Mouse (Mus musculus) forebrain, embryonic 11.5 days (tissue): ENCODE measurements around the gene Npb. TPM values are rescaled to one million over a fixed set of nuclear protein-coding genes. Genes with fewer than 3 reads are reported as not detected.

Source experiments
- microRNA-seq: library from miRNA; unstranded; fragments of <30 nt; microRNA quantifications from one replicate; pipeline ENCODE4, GENCODE M21; 2016; ENCODE audit not compliant: insufficient number of aligned reads
- polyA plus RNA-seq: library from polyadenylated mRNA; unstranded; fragments of >200 nt; fragmentation: Nextera tagmentation; extraction: Ambion mirVana; gene quantifications from 2 replicates; pipeline ENCODE4 v1.2.1, GENCODE M21; 2014

Npb gene
- polyA plus RNA-seq, 1 experiment from 2014 or later: not detected

Small RNAs within 50 kb of the gene (microRNA-seq; reads per million reads assigned to microRNA genes)
- gene Mir6936: 5.0 reads per million

Other genes starting within 250 kb of the Npb start
- 1.0 TPM in 1 of 2 replicates, not detected in the other for gene Fscn2, start 246.9 kb upstream of the Npb start, polyA plus RNA-seq
- gene Faap100, start 229.7 kb upstream of the Npb start, polyA plus RNA-seq: 33.8 and 39.8 TPM in 2 replicates
- 52.4 and 56.4 TPM in 2 replicates for gene Nploc4, start 170.8 kb upstream of the Npb start, polyA plus RNA-seq
- 0.19 TPM in 1 of 2 replicates, not detected in the other for gene Tspan10, start 165.8 kb upstream of the Npb start, polyA plus RNA-seq
- gene Pde6g, start 155.0 kb upstream of the Npb start, polyA plus RNA-seq: 0.21 and 0.59 TPM in 2 replicates
- 11.3 and 11.6 TPM in 2 replicates for gene Oxld1, start 150.4 kb upstream of the Npb start, polyA plus RNA-seq
- 30.3 and 33.8 TPM in 2 replicates for gene Ccdc137, start 150.4 kb upstream of the Npb start, polyA plus RNA-seq
- 50.1 and 54.2 TPM in 2 replicates for gene Arl16, start 140.9 kb upstream of the Npb start, polyA plus RNA-seq
- gene Mrpl12, start 123.9 kb upstream of the Npb start, polyA plus RNA-seq: 152 and 160 TPM in 2 replicates
- 50.9 and 57.5 TPM in 2 replicates for gene Slc25a10, start 116.6 kb upstream of the Npb start, polyA plus RNA-seq
- gene Gcgr, start 77.8 kb upstream of the Npb start, polyA plus RNA-seq: 0.35 TPM in 1 of 2 replicates, not detected in the other
- 213 and 247 TPM in 2 replicates for gene Mcrip1, start 58.8 kb upstream of the Npb start, polyA plus RNA-seq
- not detected in 2 replicates for gene Ppp1r27, start 57.3 kb upstream of the Npb start, polyA plus RNA-seq
- 439 and 476 TPM in 2 replicates for gene P4hb, start 35.2 kb upstream of the Npb start, polyA plus RNA-seq
- gene Arhgdia, start 26.9 kb upstream of the Npb start, polyA plus RNA-seq: 621 and 667 TPM in 2 replicates
- gene Alyref, start 10.1 kb upstream of the Npb start, polyA plus RNA-seq: 808 and 816 TPM in 2 replicates
- 200 and 217 TPM in 2 replicates for gene Anapc11, start 10.1 kb upstream of the Npb start, polyA plus RNA-seq
- 126 and 134 TPM in 2 replicates for gene Pcyt2, start 9.5 kb downstream of the Npb start, polyA plus RNA-seq
- 37.8 and 41.1 TPM in 2 replicates for gene Sirt7, start 16.8 kb downstream of the Npb start, polyA plus RNA-seq
- 25.5 and 26.4 TPM in 2 replicates for gene Mafg, start 25.1 kb downstream of the Npb start, polyA plus RNA-seq
- 33.7 and 36.9 TPM in 2 replicates for gene Pycr1, start 35.3 kb downstream of the Npb start, polyA plus RNA-seq
- gene Myadml2, start 39.7 kb downstream of the Npb start, polyA plus RNA-seq: 0.51 TPM in 1 of 2 replicates, not detected in the other
- gene Notum, start 52.7 kb downstream of the Npb start, polyA plus RNA-seq: 0.61 and 1.3 TPM in 2 replicates
- 129 and 133 TPM in 2 replicates for gene Aspscr1, start 64.5 kb downstream of the Npb start, polyA plus RNA-seq
- 121 and 130 TPM in 2 replicates for gene Cenpx, start 105.3 kb downstream of the Npb start, polyA plus RNA-seq
- gene Lrrc45, start 105.4 kb downstream of the Npb start, polyA plus RNA-seq: 53.3 and 54.4 TPM in 2 replicates
- 7.5 and 10.6 TPM in 2 replicates for gene Rac3, start 113.0 kb downstream of the Npb start, polyA plus RNA-seq
- gene Dcxr, start 118.8 kb downstream of the Npb start, polyA plus RNA-seq: 10.8 and 11.8 TPM in 2 replicates
- 1.8 TPM in 1 of 2 replicates, not detected in the other for gene Cbr2, start 123.6 kb downstream of the Npb start, polyA plus RNA-seq
- gene Hmga1b, start 154.3 kb downstream of the Npb start, polyA plus RNA-seq: 7.6 and 8.3 TPM in 2 replicates
- 45.4 and 48.3 TPM in 2 replicates for gene Rfng, start 175.7 kb downstream of the Npb start, polyA plus RNA-seq
- 271 and 304 TPM in 2 replicates for gene Gps1, start 175.8 kb downstream of the Npb start, polyA plus RNA-seq
- 71.7 and 80.3 TPM in 2 replicates for gene Dus1l, start 187.9 kb downstream of the Npb start, polyA plus RNA-seq
- 139 and 140 TPM in 2 replicates for gene Fasn, start 216.1 kb downstream of the Npb start, polyA plus RNA-seq